Mouse (Mus musculus) c-Kit-positive CD71-positive TER-119-positive erythroid progenitor cells, embryonic 14.5 days (primary cell): Measurements from ENCODE around the gene Gm13101.
"Not testable (repeated sequence)": the region's sequence is repeated elsewhere in the genome, so short reads cannot be mapped to it uniquely, and the experiment has no call there.

Experiments used
- DNase-seq: peaks from one replicate; pipeline ENCODE4 v3.0.0-alpha.2; 2013; ENCODE audit warnings: low spot score

Gene Gm13101

GRCm38 (mm10) chr4:143966850-143967249 lies at the start of gene Gm13101:
Gene Gm13101, minus strand, starts transcription at chr4:143966950.
- not testable (repeated sequence) for DNase-seq

DNA sequence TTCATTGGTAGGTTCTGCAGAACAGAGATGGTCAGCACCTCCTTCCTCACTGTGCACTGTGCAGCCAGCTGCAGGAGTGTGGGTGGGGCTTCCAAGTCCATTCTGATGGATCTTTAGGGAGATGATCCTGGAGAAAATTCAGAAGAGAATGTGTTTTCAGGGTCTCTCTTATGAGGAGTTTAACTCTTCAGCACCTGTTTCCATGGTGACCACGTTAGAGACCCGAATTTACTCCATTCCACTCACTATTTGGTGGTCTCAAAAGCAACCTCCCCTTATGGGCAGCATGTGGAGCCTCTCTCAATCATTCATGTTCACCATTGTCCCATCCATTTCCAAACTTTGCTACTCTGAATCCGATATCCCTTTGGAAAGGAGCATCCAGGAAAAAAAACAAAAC lies 27.5 kb upstream of the Gm13101 start, which contains the start of gene Pramef17:
TSS of gene Pramef17 (minus strand) at position 101 of the 400 bp plus-strand sequence.
- DNase-seq, result not testable (repeated sequence)

DNA sequence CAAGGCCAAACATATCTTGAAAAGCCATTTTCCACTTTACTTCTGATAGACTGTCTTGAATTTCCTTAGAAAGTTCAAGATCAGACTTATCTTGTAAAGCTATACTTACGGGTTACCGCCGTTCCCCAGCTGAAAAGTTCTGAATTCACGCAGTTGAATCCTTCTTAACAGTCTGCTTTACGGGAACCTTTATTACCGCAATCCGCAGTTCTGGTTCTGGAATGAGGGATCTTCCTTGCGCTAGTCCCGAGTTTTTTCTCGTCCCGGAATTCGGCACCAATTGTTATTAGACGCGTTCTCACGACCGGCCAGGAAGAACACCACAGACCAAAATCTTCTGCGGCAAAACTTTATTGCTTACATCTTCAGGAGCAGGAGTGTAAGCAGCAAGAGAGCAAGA lies 21.4 kb upstream of the Gm13101 start:
- not testable (repeated sequence) for DNase-seq

- not testable (repeated sequence) for DNase-seq
These were observed 20.8 kb upstream of the Gm13101 start for GRCm38 (mm10) chr4:143987475-143987941.

DNA sequence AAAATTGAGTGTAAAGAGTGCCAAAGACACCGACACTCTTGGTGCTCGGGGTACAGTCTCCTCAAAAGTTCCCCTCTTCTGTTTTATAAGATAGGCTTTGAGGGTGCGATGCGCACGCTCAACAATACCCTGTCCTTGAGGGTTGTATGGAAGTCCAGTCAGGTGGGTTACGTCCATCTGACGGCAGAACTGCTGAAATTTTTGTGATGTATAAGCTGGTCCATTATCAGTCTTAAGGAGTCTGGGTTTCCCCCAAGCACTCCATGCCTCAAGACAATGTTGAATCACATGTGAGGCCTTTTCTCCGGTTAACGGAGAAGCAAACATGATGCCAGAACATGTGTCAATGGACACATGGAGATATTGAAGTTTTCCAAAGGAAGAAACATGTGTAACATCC lies 19.0 kb upstream of the Gm13101 start:
- not testable (repeated sequence) for DNase-seq

DNA sequence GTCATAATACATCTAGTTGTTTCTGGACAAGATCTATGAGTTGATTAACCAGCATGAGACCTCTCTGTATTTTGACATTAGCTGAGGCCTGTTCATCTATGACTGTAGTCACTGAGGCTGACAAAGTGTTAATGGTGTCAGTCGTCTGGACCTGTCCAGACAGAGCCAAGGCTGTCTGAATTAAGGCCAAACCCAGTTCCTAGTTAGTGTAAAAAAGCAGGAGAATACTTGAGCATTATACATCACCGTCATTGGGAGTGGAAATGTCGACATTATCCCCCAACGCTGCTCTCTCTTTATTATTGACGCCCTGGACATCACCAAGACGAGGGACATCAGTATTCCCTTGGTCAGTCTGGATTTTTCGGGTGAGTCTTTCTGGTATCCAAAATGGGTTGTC lies 18.4 kb upstream of the Gm13101 start:
- not testable (repeated sequence) for DNase-seq

DNA sequence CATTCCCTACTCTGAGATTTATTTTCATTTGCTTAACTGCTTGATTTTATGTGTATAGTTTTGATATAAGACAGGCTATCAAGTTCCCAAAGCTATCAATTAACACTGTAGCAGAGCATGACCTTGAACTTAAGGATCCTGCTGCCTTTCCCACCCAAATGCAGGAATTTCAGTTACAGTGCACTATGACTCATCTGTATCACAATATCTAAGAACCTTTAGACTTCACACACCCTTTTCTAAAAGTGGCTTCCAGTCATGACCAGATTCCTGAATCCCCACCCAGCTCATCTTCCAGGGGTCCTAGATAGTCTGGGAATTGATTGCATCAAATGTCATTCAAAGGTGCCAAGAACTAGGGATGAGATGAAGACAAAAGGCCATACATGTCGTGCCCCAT lies 16.7 kb upstream of the Gm13101 start:
- not testable (repeated sequence) for DNase-seq

GRCm38 (mm10) chr4:143950916-143951315 lies 15.8 kb downstream of the Gm13101 start, which contains the start of gene Pramef25:
Gene Pramef25, minus strand, starts transcription at chr4:143951016.
- DNase-seq, result not testable (repeated sequence)
